Mouse (Mus musculus): ENCODE results near the gene 9030612E09Rik.

9030612E09Rik gene

DNA sequence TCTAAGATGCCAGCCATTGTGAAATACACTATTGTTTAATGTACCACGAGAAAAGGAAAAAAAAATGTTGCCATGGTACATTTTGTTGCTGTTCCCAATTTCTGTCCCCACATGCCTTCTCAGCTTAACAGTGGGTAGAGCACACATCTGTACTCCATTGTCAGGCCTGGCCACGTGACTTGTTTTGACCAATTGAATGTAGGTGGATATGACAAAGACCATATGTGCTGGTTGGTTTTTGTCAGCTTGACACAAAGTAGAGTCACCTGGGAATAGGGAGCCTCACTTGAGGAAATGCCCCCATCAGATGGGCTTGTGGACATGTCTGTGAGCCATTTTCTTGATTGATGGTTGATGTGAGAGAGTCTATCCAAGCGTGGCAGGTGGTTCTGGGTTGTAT, 29.4 kb downstream of the 9030612E09Rik start:
- in situ Hi-C loops (cut with MboI, MseI): no loop called here

DNA sequence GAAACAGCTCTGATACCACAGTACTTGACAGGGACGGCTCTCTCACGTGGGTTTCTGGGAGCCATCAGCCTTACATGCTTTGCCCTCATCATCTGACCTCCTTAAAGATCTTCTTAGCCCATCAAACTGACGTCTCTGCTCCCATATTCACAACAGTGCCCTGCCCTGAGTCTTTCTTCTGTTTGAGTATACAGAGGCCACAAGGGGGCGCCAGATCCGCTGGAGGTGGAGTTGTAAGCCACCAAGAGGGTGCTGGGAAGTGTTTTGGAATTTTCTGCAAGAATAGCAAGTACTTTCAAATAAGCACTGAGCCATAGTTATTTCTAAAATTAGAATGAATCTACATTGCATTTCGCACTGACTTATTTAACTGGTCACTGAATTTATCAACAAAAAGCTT, 37.4 kb downstream of the 9030612E09Rik start:
- in situ Hi-C loops (cut with MboI, MseI): no loop called here

DNA sequence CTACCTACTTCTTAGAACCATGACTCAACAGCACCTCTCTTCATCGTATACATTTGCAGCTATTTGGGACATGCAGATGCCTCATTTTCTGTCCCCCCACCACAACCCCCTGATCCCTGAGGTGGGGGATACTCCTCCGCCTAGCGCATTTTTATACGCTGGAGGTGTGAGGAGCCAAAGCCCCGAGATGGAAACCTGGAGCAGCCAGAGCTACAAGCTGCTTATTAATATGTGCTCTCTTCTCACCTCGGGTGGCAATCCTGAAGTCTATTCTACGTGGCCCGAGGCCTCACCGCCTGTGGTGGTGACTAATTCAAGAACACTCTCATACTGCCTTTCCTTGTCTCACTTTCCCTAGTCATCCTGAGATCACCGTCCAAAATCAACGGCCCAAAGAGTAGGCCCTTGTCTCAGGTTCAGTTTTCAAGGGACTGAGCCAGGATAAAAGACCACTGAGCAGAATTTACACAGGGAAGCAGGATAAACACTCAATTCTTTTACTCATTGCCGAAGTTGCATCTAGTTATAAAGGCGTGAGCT, 42.9 kb downstream of the 9030612E09Rik start:
- in situ Hi-C loops (cut with MboI, MseI): no loop called here

DNA sequence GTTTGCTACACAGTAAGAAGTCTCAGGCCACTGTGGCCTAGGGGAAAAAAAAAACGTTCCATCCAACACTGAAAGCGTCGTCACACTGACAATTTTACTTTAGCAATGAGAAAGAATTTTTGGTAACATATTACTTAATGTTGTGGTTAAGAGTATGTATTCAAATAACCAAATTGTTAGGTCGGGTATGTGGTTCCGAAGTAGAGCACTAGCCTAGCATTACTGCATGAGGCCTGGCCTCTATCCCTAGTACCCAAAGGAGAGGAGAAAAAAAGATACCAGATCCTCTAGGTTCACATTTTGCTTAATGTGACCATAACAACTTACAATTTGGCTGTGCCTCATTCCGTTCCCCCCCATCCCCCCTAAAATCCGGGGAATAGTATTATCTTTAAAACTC, 46.0 kb downstream of the 9030612E09Rik start:
- in situ Hi-C loops (cut with MboI, MseI): no loop called here

DNA sequence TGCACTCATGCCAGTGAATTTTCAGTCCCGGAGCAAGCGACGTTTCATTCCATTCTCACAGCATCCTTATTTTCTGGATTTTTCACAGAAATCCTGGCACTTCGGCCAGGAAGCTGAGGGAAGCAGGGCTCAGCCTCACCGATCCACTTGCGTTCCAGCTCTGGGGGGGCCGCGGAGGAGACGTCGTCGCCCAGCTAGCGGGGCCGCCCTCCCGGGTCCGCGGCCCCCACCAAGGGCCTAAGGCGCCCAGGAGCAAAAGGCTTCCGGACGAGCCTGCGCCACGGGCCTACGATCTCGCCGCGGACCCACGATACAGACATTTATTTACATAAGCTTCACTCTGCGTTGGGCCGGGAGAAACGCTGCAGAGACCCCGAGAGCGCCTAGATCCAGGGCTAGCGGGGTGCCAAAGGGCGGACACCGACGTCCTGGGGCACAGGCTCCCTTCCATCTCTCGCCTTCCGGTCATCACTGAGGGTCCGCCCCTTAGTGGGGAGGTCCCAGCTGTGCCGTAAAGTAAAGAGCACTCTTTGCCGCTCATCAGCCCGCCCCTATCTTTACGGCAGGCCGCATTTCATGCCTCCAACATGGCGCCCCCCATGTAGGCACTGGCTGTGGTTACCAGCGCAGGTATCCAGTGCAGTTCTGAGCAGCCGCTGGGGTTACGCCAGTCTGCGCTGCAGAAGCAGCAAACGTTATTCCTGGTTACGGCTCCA, 46.6 kb downstream of the 9030612E09Rik start, which contains the start of gene Pdss2:
TSS of gene Pdss2 (plus strand) at position 577 of the 716 bp plus-strand sequence.
- in situ Hi-C loops (cut with MboI, MseI): no loop called here

DNA sequence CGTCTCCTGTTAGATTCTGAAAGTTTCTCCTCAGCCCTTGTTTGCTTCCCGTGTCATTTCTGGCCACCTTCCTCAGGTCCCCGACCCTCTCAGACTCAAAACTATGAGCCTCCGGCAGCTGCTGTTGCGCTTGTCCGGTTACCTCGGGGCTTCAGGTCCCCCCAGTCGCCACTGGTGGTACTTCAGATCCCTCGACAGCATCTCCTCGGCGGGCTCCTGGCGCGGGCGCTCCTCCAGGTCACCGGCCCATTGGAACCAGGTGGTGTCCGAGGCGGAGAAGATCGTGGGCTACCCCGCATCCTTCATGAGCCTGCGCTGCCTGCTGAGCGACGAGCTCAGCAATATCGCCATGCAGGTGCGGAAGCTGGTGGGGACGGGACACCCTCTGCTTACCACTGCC, 47.2 kb downstream of the 9030612E09Rik start:
- in situ Hi-C loops (cut with MboI, MseI): no loop called here

DNA sequence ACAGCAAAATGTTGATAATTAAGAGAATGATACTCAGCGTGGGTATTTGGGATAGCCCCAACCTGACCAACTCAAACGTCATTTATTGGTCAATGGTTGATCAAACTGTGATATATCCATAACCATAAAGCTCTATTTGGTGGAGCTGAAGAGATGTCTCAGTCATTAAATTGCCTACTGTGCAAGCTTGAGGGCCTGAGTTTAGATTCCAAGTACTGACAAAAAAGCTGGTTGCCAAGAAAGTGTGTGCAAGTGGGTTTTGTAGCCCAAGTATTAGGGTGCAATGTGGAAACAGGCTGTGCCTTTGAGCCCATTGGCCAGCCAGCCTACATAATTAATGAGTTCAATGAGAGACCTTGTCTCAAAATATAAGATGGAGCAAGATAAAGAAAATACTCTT, 48.9 kb downstream of the 9030612E09Rik start:
- in situ Hi-C loops (cut with MboI, MseI): no loop called here
